Mouse (Mus musculus) megakaryocyte, adult 5-6 weeks (primary cell): ENCODE data around the gene Sec24a. TPM values are rescaled to one million over a fixed set of nuclear protein-coding genes. Genes with fewer than 3 reads are reported as not detected.
A peak's percentile ranks its signal among the peaks of the same experiment; 100 is the strongest.
"Not testable (repeated sequence)": the region's sequence is repeated elsewhere in the genome, so short reads cannot be mapped to it uniquely, and the experiment has no call there.

Source experiments
- ATAC-seq: 2 replicates; pipeline ENCODE4 v1.8.0; 2016; ENCODE audit warnings: mild to moderate bottlenecking, inconsistent platforms; ENCODE audit not compliant: poor library complexity, severe bottlenecking
- total RNA-seq, 2 experiments: library from RNA; stranded (forward) in 1 of 2; stranded (reverse) in 1 of 2; fragments of 153-499, 151-499 nt in 1 of 2; fragments of 221-1000, 200-1000 nt in 1 of 2; gene quantifications; 2 replicates each; pipeline versions ENCODE4 v1.2.3 to v1.2.4; 2015 to 2017

The Sec24a gene
- total RNA-seq, 2 experiments from 2014 or later: 5.1 to 15.4 TPM

- no peak for ATAC-seq
These were observed 2.2 kb downstream of the Sec24a start for GRCm38 (mm10) chr11:51761241-51761640.

- no peak for ATAC-seq
These were observed 3.3 kb downstream of the Sec24a start for GRCm38 (mm10) chr11:51759941-51760657.

DNA sequence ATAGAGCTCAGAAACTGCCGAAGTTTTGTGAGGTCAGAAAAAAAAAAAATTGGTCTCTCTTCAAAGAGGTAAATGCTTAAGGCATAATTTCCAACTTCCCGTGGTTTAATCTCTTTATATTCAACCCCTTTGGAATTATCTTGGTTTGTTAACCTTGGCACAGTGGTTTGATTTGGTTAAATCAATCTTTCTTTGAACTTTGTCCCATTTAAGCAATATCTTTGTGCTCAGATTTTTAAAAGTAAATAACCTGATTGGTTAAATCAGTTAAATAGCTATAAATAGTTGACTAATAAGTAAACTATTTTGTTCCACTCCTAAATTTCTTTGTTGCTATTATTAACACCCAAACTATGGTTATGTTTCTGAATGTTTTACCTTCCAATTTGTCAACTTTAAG lies 4.2 kb downstream of the Sec24a start:
- ATAC-seq: no peak

DNA sequence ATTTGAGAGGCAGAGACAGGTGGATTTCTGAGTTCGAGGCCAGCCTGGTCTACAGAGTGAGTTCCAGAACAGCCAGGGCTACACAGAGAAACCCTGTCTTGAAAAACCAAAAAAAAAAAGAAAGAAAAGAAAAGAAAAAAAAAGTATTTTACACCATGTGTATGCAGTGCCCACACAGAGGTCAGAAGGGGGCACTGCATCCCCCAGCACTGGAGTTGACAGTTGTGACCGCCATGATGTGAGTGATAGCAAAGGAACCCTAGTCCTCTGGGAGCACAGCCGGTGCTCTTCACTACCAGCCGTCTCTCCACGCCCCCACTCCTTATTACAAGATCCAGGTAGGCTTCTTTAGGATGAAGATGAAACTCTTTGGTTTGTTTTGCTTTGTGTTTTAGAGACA lies 5.2 kb downstream of the Sec24a start:
- not testable (repeated sequence) for ATAC-seq

GRCm38 (mm10) chr11:51757625-51758024 lies 5.8 kb downstream of the Sec24a start:
- no peak for ATAC-seq

DNA sequence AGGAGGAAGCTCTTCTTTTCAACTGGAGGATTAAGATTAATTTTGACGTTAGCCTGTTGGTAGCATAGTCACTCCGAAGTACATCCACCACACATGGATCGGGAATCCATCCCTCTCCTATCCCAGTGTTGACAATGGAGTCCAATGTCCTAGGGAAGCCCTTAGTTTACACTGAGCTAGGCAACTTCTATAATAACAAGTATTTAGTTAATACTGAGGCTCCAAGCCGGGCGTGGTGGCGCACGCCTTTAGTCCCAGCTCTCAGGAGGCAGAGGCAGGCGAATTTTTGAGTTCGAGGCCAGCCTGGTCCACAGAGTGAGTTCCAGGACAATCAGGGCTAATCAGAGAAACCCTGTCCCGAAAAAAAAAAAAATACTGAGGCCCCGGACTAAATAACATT lies 6.4 kb downstream of the Sec24a start:
- no peak for ATAC-seq

DNA sequence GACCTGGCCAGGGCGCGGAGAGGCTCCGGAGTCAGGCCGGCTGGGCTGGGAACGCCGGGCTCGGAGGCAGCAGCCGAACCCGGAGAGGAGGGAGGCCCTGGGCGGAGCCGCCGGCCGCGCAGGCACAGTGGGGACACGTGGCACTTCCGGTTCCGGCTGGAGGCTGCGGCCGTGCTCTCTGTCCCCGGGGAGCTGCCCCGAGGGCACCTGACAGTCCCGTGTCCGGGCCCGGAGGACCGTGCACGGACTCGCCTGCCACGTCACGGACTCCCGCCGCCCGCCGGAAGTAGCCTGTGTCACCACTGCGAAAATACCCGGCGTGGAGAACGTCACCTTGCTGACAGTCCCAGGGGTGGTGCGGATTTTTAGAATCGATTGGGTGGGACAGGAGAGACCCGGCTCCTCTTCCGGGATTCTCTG lies 7.1 kb downstream of the Sec24a start:
- peak; percentile 97 for ATAC-seq

GRCm38 (mm10) chr11:51755621-51756311 lies 7.7 kb downstream of the Sec24a start:
- ATAC-seq: peak; percentile 28

- not testable (repeated sequence) for ATAC-seq
These were observed 11.7 kb downstream of the Sec24a start for GRCm38 (mm10) chr11:51751623-51752225.

DNA sequence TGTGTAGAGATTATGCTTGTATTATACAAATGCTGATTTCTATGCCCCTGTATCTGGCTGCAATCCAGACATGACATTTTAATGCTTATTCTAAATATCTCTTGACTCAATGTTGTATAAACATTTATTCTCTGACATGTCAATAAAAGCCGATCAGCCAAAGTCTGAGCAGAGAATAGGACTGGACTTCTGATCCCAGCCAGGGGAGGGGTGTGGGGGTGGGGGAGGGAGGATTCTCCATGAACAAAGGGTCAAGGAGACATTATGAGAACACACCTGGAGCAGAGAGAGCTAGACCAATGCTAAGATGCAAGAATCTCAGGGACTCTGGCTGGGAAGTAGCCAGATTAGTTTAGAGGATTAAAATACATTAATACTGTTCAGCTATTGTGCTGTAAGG lies 17.3 kb downstream of the Sec24a start:
- ATAC-seq: no peak

- ATAC-seq: no peak
These were observed 22.7 kb downstream of the Sec24a start for GRCm38 (mm10) chr11:51740701-51741100.

- ATAC-seq: no peak
These were observed 24.6 kb downstream of the Sec24a start for GRCm38 (mm10) chr11:51738651-51739403.

DNA sequence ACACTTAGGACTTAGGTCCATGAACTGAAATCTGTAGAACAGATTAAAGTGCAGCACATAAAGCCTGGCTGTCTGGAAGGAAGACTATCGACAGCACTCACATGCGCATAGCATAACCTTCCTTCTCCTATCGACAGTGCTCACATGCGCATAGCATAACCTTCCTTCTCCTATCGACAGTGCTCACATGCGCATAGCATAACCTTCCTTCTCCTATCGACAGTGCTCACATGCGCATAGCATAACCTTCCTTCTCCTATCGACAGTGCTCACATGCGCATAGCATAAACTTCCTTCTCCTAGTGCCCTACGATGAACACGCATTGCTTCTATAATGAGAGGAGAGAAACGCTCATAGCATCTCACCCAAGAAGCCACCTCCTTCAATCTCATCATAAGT lies 29.2 kb downstream of the Sec24a start:
- not testable (repeated sequence) for ATAC-seq

DNA sequence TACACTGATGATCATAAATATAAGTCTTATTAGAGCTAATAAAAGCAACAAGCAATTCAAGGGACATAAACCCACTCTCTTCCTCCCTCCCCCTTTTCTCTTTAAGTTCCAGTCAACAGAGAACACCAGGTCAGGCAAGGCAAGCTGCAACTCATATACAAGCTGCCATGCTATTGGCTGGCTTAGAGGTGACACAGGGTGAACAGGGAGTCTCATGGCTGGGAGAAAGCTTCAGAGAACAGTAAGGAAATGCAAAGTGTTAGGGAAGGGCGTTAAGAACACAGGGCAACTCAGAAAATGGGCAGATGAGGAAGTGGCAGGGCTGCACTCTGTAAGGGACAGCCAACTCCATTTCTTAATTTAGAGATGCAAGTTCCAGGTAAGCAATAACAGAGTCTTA lies 30.6 kb downstream of the Sec24a start:
- no peak for ATAC-seq

GRCm38 (mm10) chr11:51721066-51721465 lies 42.4 kb downstream of the Sec24a start:
- ATAC-seq: no peak

- ATAC-seq: no peak
These were observed 56.4 kb downstream of the Sec24a start for GRCm38 (mm10) chr11:51707080-51707479.

DNA sequence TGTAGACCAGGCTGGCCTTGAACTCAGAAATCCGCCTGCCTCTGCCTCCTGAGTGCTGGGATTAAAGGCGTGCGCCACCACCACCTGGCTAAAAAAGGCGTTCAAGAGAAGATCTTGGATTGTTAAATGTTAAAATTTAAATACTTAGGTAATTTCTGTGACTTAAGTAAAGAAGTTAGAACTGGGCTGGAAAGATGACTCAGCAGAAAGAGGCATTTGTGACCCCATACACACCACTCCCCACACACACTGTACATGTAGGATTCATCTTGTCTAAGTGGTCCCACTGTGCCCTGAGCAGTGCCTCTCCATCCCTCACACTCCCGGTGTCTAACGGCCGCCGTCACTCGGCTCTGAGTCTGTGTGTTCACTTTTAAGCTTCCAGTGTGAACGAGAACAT lies 57.0 kb downstream of the Sec24a start:
- no peak for ATAC-seq

DNA sequence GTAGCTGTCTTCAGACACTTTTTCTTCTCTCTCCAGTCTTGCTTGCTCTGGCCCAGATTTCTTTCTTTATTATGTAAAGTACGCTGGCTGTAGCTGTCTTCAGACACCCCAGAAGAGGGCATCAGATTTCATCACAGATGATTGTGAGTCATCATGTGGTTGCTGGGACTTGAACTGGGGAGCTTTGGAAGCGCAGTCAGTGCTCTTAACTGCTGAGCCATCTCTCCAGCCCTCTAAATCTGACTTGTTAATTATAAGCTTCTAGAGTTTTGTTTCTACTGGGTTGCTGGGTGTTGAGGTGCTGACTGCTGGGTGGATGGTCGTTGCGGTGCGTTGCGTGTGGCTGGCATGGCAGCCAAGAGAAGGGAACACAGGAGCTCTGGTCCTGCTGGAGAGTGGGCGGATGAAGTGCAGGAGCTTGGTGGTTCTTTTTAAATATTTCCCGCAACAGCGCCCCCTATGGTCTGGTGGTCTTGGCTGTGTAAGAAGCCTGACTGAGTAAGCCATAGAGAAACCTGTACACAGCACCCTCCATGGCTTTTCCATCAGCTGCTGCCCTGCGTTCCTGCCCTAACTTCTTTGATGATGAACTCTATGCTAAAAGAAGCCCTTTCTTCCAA lies 59.9 kb downstream of the Sec24a start:
- ATAC-seq: 0 out of 2 replicates have a peak, but pooled peaks have one; percentile 33

- no peak for ATAC-seq
These were observed 60.6 kb downstream of the Sec24a start for GRCm38 (mm10) chr11:51702831-51703230.

- ATAC-seq: no peak
These were observed 68.5 kb downstream of the Sec24a start for GRCm38 (mm10) chr11:51694984-51695383.

- not testable (repeated sequence) for ATAC-seq
These were observed 72.8 kb downstream of the Sec24a start for GRCm38 (mm10) chr11:51690597-51690996.
